Mouse (Mus musculus) olfactory bulb, adult 2 months (tissue): ENCODE results near the gene Brinp1.

Source experiments
- CTCF ChIP-seq: fragments of 200-500 bp; IDR thresholded peaks from 2 replicates; pipeline ENCODE4 v1.5.1; 2012; ENCODE audit warnings: low read depth, mild to moderate bottlenecking, low read length, moderate library complexity; ENCODE audit not compliant: insufficient read depth
- POLR2A ChIP-seq: fragments of 200-500 bp; IDR thresholded peaks from 2 replicates; pipeline ENCODE4 v1.6.1; 2012; ENCODE audit warnings: mild to moderate bottlenecking, low read depth, low read length, moderate library complexity; ENCODE audit not compliant: insufficient read depth

GRCm38 (mm10) chr4:68872028-68872427, 82.2 kb downstream of the Brinp1 start:
- TF ChIP-seq POLR2A (no peak), CTCF (no peak)
